Mouse (Mus musculus) G1E-ER4 (cell line): ENCODE data around the gene Phkg1. TPM values are rescaled to one million over a fixed set of nuclear protein-coding genes. Genes with fewer than 3 reads are reported as not detected.

Source experiments
- GATA1 ChIP-seq: IDR thresholded peaks from one replicate; pipeline ENCODE4 v1.8.0; 2012; ENCODE audit warnings: low read length, inconsistent platforms
- polyA plus RNA-seq: library from polyadenylated mRNA; stranded (reverse); fragments of >175 nt; gene quantifications from 2 replicates; pipeline ENCODE4 v1.2.3, GENCODE M21; 2012

Phkg1 gene
- polyA plus RNA-seq, 1 experiment = not detected

DNA sequence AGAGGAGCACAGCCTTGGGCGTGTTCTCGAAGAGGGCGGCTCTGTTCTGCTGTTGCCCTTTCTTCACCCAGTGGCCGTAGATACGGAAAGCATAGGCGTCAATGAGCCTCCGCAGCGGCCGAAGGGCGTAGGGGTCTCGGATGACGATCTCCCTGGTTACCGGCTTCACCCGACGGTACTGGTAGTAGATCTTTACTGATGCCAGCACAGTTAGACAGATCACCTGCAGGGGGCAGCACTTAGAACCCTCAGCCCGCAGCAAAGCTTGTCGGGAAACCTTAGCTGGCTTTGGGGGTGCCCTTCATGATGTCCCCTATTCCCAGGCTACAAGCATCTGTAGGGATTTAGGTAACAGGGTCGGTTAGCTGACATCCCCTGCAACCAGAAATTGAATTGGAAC, 33.9 kb downstream of the Phkg1 start:
- TF ChIP-seq GATA1 = no peak

DNA sequence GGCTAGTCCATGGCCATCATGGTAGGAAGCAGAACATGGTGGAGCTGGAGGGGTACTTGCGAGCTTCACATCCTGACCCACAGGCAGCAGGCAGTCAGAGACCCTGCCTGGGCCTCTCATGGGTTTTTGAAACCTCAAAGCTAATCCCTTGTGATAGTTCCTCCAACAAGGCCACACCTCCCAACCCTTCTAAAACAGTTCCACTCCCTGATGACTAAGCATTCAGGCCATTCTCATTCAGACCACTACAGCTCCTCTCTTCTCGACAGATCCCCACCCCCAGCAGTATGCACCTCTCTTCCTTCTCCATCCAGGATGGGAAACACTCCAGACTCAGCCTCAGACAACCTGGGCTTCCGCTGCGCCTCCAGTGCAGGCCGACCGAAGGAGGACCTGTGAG, 36.0 kb downstream of the Phkg1 start:
- no peak for TF ChIP-seq GATA1

DNA sequence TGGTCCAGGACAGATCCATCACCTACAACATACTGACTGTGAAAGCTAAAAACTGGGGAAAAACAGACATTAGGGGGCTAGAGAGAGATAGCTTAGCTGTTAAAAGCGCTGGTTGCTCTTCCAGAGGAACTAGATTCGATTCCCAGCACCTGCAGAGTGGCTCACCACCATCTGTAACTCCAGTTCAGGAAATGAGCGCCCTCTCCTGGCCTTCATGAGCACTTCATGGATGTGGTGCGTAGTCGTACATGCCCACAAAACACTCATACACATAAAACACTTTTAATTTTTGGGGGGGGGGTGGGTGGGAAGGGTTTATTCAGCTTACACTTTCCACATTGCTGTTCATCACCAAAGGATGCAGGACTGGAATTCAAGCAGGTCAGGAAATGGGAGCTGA, 41.9 kb downstream of the Phkg1 start:
- TF ChIP-seq GATA1 = no peak

DNA sequence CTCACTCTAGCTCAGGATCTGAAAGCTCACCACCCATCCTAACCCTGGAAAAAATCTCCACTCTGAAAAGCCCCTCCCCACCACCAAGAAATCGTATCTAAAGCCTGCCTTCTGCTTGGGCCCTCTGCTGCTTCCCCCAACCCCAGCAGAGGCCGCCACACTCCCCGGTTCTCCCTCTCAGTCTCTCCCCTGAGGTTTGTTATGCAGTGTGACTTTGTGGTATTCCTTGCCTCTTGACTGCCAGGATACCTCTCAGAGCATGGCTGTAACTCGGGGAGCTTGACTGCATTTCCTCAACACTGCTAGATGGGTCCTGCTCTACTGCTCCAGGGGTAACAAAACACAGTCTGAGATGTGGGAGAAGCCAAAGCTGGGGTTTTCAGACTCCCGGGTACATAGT, 43.2 kb downstream of the Phkg1 start:
- TF ChIP-seq GATA1 = no peak

GRCm38 (mm10) chr5:129847558-129847820, 50.9 kb downstream of the Phkg1 start:
- TF ChIP-seq GATA1 = no peak

DNA sequence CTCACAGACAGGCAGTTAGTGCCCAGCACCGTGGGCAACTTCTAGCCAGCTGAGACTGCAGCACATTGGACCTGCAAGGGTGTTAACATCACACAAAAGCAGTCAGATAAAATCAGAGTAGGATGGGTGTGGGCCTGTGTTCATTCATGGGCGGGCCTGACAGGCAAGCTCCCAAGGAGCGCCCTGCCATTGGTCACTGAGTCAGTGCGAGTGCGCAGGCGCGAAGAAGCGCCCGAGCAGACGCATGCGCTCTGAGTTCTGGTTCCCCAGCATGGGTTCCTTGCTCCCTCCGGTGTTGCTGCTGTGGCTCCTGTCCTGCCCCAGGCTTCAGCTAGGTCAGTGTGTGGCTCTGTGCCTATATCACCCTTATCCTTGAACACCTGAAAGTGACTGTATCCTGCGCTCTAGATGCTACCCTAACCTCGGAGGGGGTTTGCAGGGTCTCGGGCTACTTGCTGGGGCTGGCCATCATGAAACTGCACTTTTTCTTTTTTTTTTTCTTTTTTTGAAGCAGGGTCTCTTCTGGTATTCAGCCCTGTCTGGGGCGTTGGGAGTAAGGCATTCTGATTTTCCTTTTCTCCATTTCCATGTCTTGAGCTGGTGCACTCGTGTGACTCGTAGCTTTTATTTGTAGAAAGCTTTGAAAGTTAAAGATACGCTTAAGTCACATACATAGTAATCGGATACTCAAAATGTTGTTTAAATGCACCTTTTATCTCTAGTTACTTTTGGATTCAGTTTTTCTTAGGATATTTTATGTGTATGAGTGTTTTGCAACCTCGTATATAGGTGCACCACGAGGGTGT, 51.4 kb downstream of the Phkg1 start, which contains the start of gene Sumf2:
Gene Sumf2, plus strand, starts transcription at position 235 of the 806 bp plus-strand sequence.
- no peak for TF ChIP-seq GATA1

DNA sequence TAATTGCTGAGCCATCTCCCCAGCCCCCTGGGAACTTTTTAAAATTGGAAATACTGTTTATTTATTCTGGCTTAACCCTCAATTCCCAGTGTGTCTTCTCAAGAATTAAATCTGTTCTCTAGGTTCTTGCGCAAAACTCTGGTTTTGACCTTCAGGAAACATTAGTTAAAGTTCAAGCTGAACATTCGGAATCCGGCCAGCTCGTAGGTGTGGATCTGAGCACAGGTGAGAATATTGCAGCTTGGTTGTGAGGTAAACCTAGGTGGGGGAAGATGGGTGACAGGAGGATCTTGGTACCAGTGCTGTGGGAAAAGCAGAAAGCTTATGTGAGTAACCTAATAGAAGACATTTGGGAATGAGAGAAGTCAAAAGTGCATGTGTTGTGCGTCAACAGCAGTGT, 53.5 kb downstream of the Phkg1 start:
- TF ChIP-seq GATA1 = no peak

Other genes with a start within 250 kb of the Phkg1 start
- 0.03 and 0.04 TPM in 2 replicates for gene Zfp11, start 228.4 kb downstream of the Phkg1 start, polyA plus RNA-seq
- not detected in 2 replicates for gene Sept14, start 190.0 kb downstream of the Phkg1 start, polyA plus RNA-seq
- 30.7 and 36.4 TPM in 2 replicates for gene Mrps17, start 183.1 kb downstream of the Phkg1 start, polyA plus RNA-seq
- 54.9 and 74.5 TPM in 2 replicates for gene Nipsnap2, start 173.5 kb downstream of the Phkg1 start, polyA plus RNA-seq
- gene Psph, start 111.1 kb downstream of the Phkg1 start, polyA plus RNA-seq = 10.3 and 76.9 TPM in 2 replicates
- gene Sumf2, start 51.6 kb downstream of the Phkg1 start, polyA plus RNA-seq = 29.0 and 30.2 TPM in 2 replicates
- 790 and 931 TPM in 2 replicates for gene Chchd2, start 11.1 kb downstream of the Phkg1 start, polyA plus RNA-seq
- 9.3 and 12.2 TPM in 2 replicates for gene Zbed5, start 2.8 kb downstream of the Phkg1 start, polyA plus RNA-seq
- 2.8 and 4.3 TPM in 2 replicates for gene Nupr1l, start 10.0 kb upstream of the Phkg1 start, polyA plus RNA-seq
- 21.0 and 29.4 TPM in 2 replicates for gene Vkorc1l1, start 43.4 kb upstream of the Phkg1 start, polyA plus RNA-seq
- gene Gusb, start 104.5 kb upstream of the Phkg1 start, polyA plus RNA-seq = 19.9 and 21.1 TPM in 2 replicates
- 16.6 and 21.0 TPM in 2 replicates for gene Asl, start 130.7 kb upstream of the Phkg1 start, polyA plus RNA-seq
- 9.0 and 10.0 TPM in 2 replicates for gene Crcp, start 130.7 kb upstream of the Phkg1 start, polyA plus RNA-seq
- gene Tpst1, start 174.8 kb upstream of the Phkg1 start, polyA plus RNA-seq = 0.25 TPM in 1 of 2 replicates, not detected in the other
- gene Kctd7, start 246.3 kb upstream of the Phkg1 start, polyA plus RNA-seq = 11.5 and 11.9 TPM in 2 replicates